Mouse (Mus musculus) small intestine, adult 10 weeks (tissue): ENCODE data around the gene Sycp1. TPM values are rescaled to one million over a fixed set of nuclear protein-coding genes. Genes with fewer than 3 reads are reported as not detected.

Experiments used
- polyA plus RNA-seq: library from polyadenylated mRNA; stranded (reverse); fragments of 350-450 nt; fragmentation: Illumina TruSeq; extraction: RNeasy Lipid Tissue Mini Kit (QIAGEN cat#74804); gene quantifications from one replicate; pipeline ENCODE4 v1.2.3, GENCODE M21; 2014; ENCODE audit warnings: low replicate concordance

Sycp1 gene
- polyA plus RNA-seq = 0.15 TPM

GRCm38 (mm10) chr3:102935451-102936354, at the start of gene Sycp1:
TSS of gene Sycp1 (minus strand) at chr3:102936100.

GRCm38 (mm10) chr3:102964033-102964432, 28.1 kb upstream of the Sycp1 start, which contains the start of gene Nr1h5:
TSS of gene Nr1h5 (minus strand) at chr3:102964133.

GRCm38 (mm10) chr3:102782618-102783017, 153.3 kb downstream of the Sycp1 start, which contains the start of gene Tshb:
TSS of gene Tshb (minus strand) at chr3:102782718.

Other genes with a start within 250 kb of the Sycp1 start
- 20.8 TPM for gene Tspan2, start 201.6 kb downstream of the Sycp1 start, polyA plus RNA-seq
- gene Tshb, start 153.4 kb downstream of the Sycp1 start, polyA plus RNA-seq = not detected
- gene Nr1h5, start 28.0 kb upstream of the Sycp1 start, polyA plus RNA-seq = not detected
- 35.9 TPM for gene Sike1, start 59.6 kb upstream of the Sycp1 start, polyA plus RNA-seq
- 414 TPM for gene Csde1, start 84.3 kb upstream of the Sycp1 start, polyA plus RNA-seq
- gene Nras, start 122.2 kb upstream of the Sycp1 start, polyA plus RNA-seq = 37.7 TPM
- not detected for gene Ampd1, start 137.9 kb upstream of the Sycp1 start, polyA plus RNA-seq
- 1.4 TPM for gene Dennd2c, start 166.5 kb upstream of the Sycp1 start, polyA plus RNA-seq
- 69.1 TPM for gene Bcas2, start 235.6 kb upstream of the Sycp1 start, polyA plus RNA-seq